14 mouse cellular contexts compared by ENCODE assay signal in genomic region chr1:171463133-171463532, GRCm38 (mm10). TPM values are rescaled to one million over a fixed set of nuclear protein-coding genes. Genes with fewer than 3 reads are reported as not detected.
"Had no signal": no experiment of that assay in that cellular context is flagged by ENCODE, and none has a peak within 500 bp of the region (broad histone marks: within the 10 kb centered on the region; RNA-seq: fewer than 3 reads in every experiment).

No protein-coding gene starts in this region.

- H3K4me3 ChIP-seq: left cerebral cortex, adult 2 months; limb, embryonic 12.5 days; midbrain, embryonic 13.5 days; neural tube, embryonic 12.5 days; stomach, embryonic 15.5 days had no signal

- H3K27me3 ChIP-seq: limb, embryonic 12.5 days; midbrain, embryonic 13.5 days; neural tube, embryonic 12.5 days; stomach, embryonic 15.5 days had no signal

- ATAC-seq: midbrain, embryonic 13.5 days had no signal

- H3K4me2 ChIP-seq: limb, embryonic 12.5 days; liver, embryonic 11.5 days; midbrain, embryonic 13.5 days; neural tube, embryonic 12.5 days; stomach, embryonic 15.5 days had no signal

- H3K27ac ChIP-seq: left cerebral cortex, adult 2 months; limb, embryonic 12.5 days; macrophage; midbrain, embryonic 13.5 days; neural tube, embryonic 12.5 days; stomach, embryonic 15.5 days had no signal

- DNase-seq: kidney, adult 18-20 months; kidney, postnatal 25 days; lung, postnatal 14 days; retina, postnatal 1 day; right cerebral cortex, postnatal 4 days; spleen, adult 18-20 months; thymus, postnatal 36 days had no signal

- H3K36me3 ChIP-seq: midbrain, embryonic 13.5 days; neural tube, embryonic 12.5 days had no signal

- H3K9ac ChIP-seq: limb, embryonic 12.5 days; midbrain, embryonic 13.5 days; neural tube, embryonic 12.5 days; stomach, embryonic 15.5 days had no signal

- H3K4me1 ChIP-seq: neural tube, embryonic 12.5 days had no signal

- H3K9me3 ChIP-seq: limb, embryonic 12.5 days; midbrain, embryonic 13.5 days; neural tube, embryonic 12.5 days; stomach, embryonic 15.5 days had no signal

RNA-seq across cellular contexts. Expression of gene Tstd1, which starts 44.5 kb away (rescaled TPM):
- polyA plus RNA-seq: macrophage had no signal
